Mouse (Mus musculus) cortical plate, adult 2 months (tissue): Measurements from ENCODE around the gene Zfp771.

Source experiments
- CTCF ChIP-seq: fragments of 200-500 bp; IDR thresholded peaks from 2 replicates; pipeline ENCODE4 v1.5.1; 2011; ENCODE audit warnings: mild to moderate bottlenecking, control low read depth, low read length; ENCODE audit not compliant: insufficient read depth; ENCODE audit errors: extremely low read depth
- POLR2A ChIP-seq: fragments of 200-500 bp; IDR thresholded peaks from 2 replicates; pipeline ENCODE4 v1.6.1; 2011; ENCODE audit warnings: mild to moderate bottlenecking, low read length, control low read depth; ENCODE audit not compliant: insufficient read depth; ENCODE audit errors: extremely low read depth

DNA sequence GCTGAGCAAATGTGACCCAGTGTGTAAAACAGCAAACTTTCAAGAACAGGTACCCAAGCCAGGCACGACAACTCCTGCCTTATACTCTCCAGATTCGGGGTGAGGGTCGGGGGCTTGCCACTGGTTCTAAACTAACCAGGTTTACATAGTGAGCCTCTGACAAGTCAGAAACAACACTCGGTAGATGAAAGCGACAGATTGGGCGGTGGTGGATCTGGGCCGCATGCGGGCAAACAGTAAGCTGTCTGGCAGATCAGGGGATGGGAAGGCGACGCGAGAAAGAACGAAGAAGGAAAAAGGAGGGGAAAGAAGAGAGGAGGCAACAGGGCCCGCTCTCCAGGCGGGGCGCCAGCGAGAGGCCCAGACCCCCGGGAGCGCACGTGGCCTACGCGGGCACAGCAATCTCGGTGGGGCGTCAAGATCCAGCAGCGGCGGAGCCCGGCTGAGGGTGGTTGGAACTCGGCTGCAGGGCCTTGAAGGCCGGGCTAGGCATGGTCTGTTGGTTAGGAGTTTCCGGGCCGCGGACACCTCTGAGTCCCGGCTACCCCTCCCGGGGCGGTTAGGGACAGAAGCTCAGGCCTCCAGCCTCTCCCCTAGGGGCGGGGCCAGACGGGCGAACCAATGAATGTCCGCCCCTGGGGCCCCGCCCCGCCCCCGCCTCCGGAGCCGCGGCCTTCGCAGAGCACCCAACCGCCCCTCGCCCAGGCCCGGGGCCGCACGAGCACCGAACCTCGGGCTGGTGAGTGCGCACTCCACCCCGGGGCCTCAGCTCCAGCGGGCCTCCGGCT lies at the start of gene Zfp771:
- TF ChIP-seq POLR2A: peak; percentile 62
- TF ChIP-seq CTCF: no peak
